Mouse (Mus musculus) olfactory bulb, adult 2 months (tissue): ENCODE measurements around the gene Nxpe2.

ENCODE experiments used
- CTCF ChIP-seq: fragments of 200-500 bp; IDR thresholded peaks from 2 replicates; pipeline ENCODE4 v1.5.1; 2012; ENCODE audit warnings: low read depth, mild to moderate bottlenecking, low read length, moderate library complexity; ENCODE audit not compliant: insufficient read depth
- POLR2A ChIP-seq: fragments of 200-500 bp; IDR thresholded peaks from 2 replicates; pipeline ENCODE4 v1.6.1; 2012; ENCODE audit warnings: mild to moderate bottlenecking, low read depth, low read length, moderate library complexity; ENCODE audit not compliant: insufficient read depth

DNA sequence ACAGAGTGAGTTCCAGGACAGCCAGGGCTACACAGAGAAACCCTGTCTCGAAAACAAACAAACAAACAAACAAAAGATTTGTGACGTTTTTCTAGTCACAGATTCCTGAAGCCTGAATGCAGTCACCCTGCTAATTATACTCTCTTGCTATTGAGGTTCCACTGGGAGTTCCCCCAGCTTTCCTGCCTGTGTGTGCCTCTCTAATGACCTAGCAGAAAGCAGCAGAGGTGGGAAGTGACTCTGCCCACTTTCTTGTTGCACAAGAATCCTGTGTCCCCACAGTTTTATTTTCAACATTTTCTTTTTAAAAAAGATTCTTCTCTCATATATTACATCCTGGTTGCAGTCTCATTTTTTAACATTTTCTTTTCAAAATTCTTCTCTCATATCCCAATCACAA, 58.5 kb downstream of the Nxpe2 start:
- TF ChIP-seq CTCF = no peak
- TF ChIP-seq POLR2A = no peak
